Mouse (Mus musculus): ENCODE results near the gene Vmn2r12. TPM values are rescaled to one million over a fixed set of nuclear protein-coding genes. Genes with fewer than 3 reads are reported as not detected.

Gene Vmn2r12
- polyA plus RNA-seq, 1 experiment from 2014 or later = not detected

Other genes with a start within 250 kb of the Vmn2r12 start
- gene Vmn2r9, start 245.3 kb downstream of the Vmn2r12 start, polyA plus RNA-seq (2014; fragmentation: Nextera tagmentation; extraction: Ambion mirVana) = not detected in 2 replicates
- not detected in 2 replicates for gene Vmn2r10, start 91.4 kb downstream of the Vmn2r12 start, polyA plus RNA-seq (2014; fragmentation: Nextera tagmentation; extraction: Ambion mirVana)
- gene Vmn2r11, start 38.4 kb downstream of the Vmn2r12 start, polyA plus RNA-seq (2014; fragmentation: Nextera tagmentation; extraction: Ambion mirVana) = not detected in 2 replicates
- not detected in 2 replicates for gene Vmn2r13, start 94.2 kb upstream of the Vmn2r12 start, polyA plus RNA-seq (2014; fragmentation: Nextera tagmentation; extraction: Ambion mirVana)
- gene Vmn2r14, start 126.8 kb upstream of the Vmn2r12 start, polyA plus RNA-seq (2014; fragmentation: Nextera tagmentation; extraction: Ambion mirVana) = not detected in 2 replicates
- not detected in 2 replicates for gene Vmn2r15, start 199.7 kb upstream of the Vmn2r12 start, polyA plus RNA-seq (2014; fragmentation: Nextera tagmentation; extraction: Ambion mirVana)
- gene Vmn2r16, start 232.2 kb upstream of the Vmn2r12 start, polyA plus RNA-seq (2014; fragmentation: Nextera tagmentation; extraction: Ambion mirVana) = not detected in 2 replicates

Measured in embryonic facial prominence, embryonic 11.5 days (tissue).